Mouse (Mus musculus): ENCODE results near the gene Zfp990. TPM values are rescaled to one million over a fixed set of nuclear protein-coding genes. Genes with fewer than 3 reads are reported as not detected.
A peak's percentile ranks its signal among the peaks of the same experiment; 100 is the strongest.
"Not testable (repeated sequence)": the region's sequence is repeated elsewhere in the genome, so short reads cannot be mapped to it uniquely, and the experiment has no call there.

The Zfp990 gene
- total RNA-seq (2012; rRNA removed), result 105 and 149 TPM in 2 replicates

DNA sequence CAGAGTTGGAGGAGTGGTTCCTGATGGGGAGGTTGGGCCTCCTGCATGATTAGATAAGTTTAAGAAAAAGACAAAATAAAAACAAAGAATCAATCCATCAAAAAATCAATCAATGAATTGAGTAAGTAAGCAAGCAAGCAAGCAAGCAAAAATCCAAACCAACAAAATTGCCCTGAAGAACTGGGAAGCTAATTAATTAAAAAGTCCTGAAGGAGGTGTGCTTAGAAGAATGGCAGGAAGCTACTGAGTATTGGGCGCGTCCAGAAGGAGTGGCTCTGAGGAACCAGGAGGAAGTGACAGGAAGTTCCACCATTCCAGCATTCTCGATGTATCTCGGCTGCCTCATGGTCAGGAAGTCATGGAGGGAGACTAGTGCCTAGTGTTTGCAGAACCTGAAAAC is at the start of gene Zfp990:
Gene Zfp990, plus strand, starts transcription at position 301 of the 400 bp plus-strand sequence.
- in situ Hi-C loops (cut with MboI; ENCODE audit: low sequenced_read_pairs in 2 of 2, unreplicated experiment in 2 of 2); DNase-seq (ENCODE audit: low read depth, low spot score); H3K9me3 ChIP-seq (ENCODE audit: control insufficient read depth, insufficient read depth, low read depth, low read length); H3K27ac ChIP-seq (ENCODE audit: insufficient read depth, low read depth, low read length, poor library complexity, severe bottlenecking); H3K4me1 ChIP-seq (ENCODE audit: control insufficient read depth in 2 of 2, insufficient read depth in 2 of 2, low read length in 2 of 2, poor library complexity in 1 of 2); H3K36me3 ChIP-seq (ENCODE audit: control insufficient read depth, insufficient read depth, low read length, poor library complexity, severe bottlenecking): not testable (repeated sequence)
- H3K9ac ChIP-seq (ENCODE audit: insufficient read depth, low read depth, low read length, poor library complexity, severe bottlenecking), result peak within 1 kb of the TSS; percentile 41; the same call in 1 of the 2 replicates
- peak within 1 kb of the TSS; percentile 50 to 65; a peak in 2 of 4 replicates for H3K4me3 ChIP-seq (ENCODE audit: insufficient read depth in 1 of 2, low read depth in 1 of 2, low read length in 2 of 2, poor library complexity in 1 of 2, severe bottlenecking in 1 of 2)

DNA sequence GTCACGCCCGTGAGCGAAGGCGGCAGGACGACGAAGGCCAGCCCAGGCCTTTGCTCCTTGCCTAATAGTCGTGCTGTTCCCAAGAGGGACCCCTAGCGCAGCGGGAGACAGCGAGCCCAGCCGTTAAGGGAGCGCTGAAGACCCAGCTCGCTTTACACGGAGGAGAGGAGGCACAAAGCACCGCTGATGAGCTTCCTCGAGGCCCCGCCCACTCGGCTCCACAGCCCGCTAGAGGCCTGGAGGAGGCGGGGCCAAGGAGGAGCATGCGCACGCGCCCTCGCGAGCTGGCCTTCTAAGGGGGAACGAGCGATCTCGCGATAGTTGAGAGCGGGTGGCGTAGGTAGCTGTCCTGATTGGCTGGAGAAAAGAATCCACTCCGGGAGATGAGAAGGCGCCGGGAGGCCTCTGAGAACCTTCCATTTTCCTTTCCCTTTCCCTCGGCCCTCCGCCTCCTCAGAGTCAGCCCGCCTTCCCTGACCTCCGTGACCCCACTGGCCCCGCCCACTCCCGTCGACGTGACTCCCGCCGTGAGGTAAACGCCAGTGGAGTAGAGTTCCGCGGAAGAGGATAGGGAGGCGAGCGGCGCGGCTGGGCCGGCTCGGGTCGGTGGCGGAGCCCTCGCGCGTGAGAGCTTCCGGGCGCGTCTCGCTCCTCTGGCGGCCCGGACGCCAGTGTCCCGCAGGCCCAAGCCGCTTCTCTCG is 46.9 kb upstream of the Zfp990 start:
- Histone ChIP-seq H3K4me3 (ENCODE audit: insufficient read depth in 1 of 2, low read depth in 1 of 2, low read length in 2 of 2, poor library complexity in 1 of 2, severe bottlenecking in 1 of 2) (peak overlapping the region; percentile 66 to 78; a peak in 3 of 4 replicates), H3K27ac (ENCODE audit: insufficient read depth, low read depth, low read length, poor library complexity, severe bottlenecking) (peak overlapping the region; percentile 90), H3K9ac (ENCODE audit: insufficient read depth, low read depth, low read length, poor library complexity, severe bottlenecking) (peak overlapping the region; percentile 80)
- in situ Hi-C loops (cut with MboI; ENCODE audit: low sequenced_read_pairs in 2 of 2, unreplicated experiment in 2 of 2); H3K4me1 ChIP-seq (ENCODE audit: control insufficient read depth in 2 of 2, insufficient read depth in 2 of 2, low read length in 2 of 2, poor library complexity in 1 of 2); H3K36me3 ChIP-seq (ENCODE audit: control insufficient read depth, insufficient read depth, low read length, poor library complexity, severe bottlenecking); H3K9me3 ChIP-seq (ENCODE audit: control insufficient read depth, insufficient read depth, low read depth, low read length): not testable (repeated sequence)
- DNase-seq (ENCODE audit: low read depth, low spot score), result peak; percentile 62
- TF ChIP-seq CHD2 (IDR thresholded peaks at IDR 0.05; ENCODE audit: low read depth, low read length), result peak; percentile 86

DNA sequence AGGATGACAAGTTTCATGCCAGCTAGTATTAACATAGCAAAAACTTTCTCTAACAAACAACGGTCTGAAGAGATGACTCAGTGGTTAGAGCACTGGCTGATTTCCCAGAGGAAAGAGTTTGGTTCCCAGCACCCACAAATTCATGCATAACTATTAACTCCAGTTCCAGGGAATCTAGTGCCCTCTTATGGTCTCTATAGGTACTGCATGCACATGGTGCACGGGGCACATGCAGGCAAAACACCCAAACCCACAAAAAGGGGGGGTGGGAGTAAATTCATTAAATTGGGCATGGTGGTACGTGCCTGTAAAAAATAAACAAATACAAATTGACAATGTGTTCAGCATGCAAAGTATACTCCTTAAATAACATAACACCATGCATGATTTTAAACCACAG is 32.4 kb upstream of the Zfp990 start:
- H3K9me3 ChIP-seq (ENCODE audit: control insufficient read depth, insufficient read depth, low read depth, low read length), result no peaks in the 10 kb centered on the region
- in situ Hi-C loops (cut with MboI; ENCODE audit: low sequenced_read_pairs in 2 of 2, unreplicated experiment in 2 of 2), result loop anchor here (25.0 kb wide), 4 partner anchors 166 to 591 kb away; partner anchors contain the start of genes Tnfrsf8 (in 2 of the 2) and Dhrs3 (in 1 of the 2)
- H3K36me3 ChIP-seq (ENCODE audit: control insufficient read depth, insufficient read depth, low read length, poor library complexity, severe bottlenecking), result no peaks in the 10 kb centered on the region
- H3K4me1 ChIP-seq (ENCODE audit: control insufficient read depth in 2 of 2, insufficient read depth in 2 of 2, low read length in 2 of 2, poor library complexity in 1 of 2), result no peaks in the 10 kb centered on the region
- TF ChIP-seq MAFK (IDR thresholded peaks at IDR 0.05; ENCODE audit: insufficient read depth, low read depth, low read length) (no peak), HCFC1 (IDR thresholded peaks at IDR 0.05; ENCODE audit: borderline replicate concordance, insufficient read depth, low read length) (no peak), CHD2 (IDR thresholded peaks at IDR 0.05; ENCODE audit: low read depth, low read length) (no peak), ZC3H11A (IDR thresholded peaks at IDR 0.05; ENCODE audit: borderline replicate concordance, low read depth, low read length) (0 out of 2 replicates have a peak, but pooled peaks have one; percentile 40)
- H3K9ac ChIP-seq (ENCODE audit: insufficient read depth, low read depth, low read length, poor library complexity, severe bottlenecking), result no peak overlapping the region
- H3K27ac ChIP-seq (ENCODE audit: insufficient read depth, low read depth, low read length, poor library complexity, severe bottlenecking), result no peak overlapping the region
- peak; percentile 54 for DNase-seq (ENCODE audit: low read depth, low spot score)
- no peak overlapping the region for H3K4me3 ChIP-seq (ENCODE audit: insufficient read depth in 1 of 2, low read depth in 1 of 2, low read length in 2 of 2, poor library complexity in 1 of 2, severe bottlenecking in 1 of 2)

- not testable (repeated sequence) for DNase-seq (ENCODE audit: low read depth, low spot score); H3K4me1 ChIP-seq (ENCODE audit: control insufficient read depth in 2 of 2, insufficient read depth in 2 of 2, low read length in 2 of 2, poor library complexity in 1 of 2); H3K36me3 ChIP-seq (ENCODE audit: control insufficient read depth, insufficient read depth, low read length, poor library complexity, severe bottlenecking); H3K9me3 ChIP-seq (ENCODE audit: control insufficient read depth, insufficient read depth, low read depth, low read length); H3K4me3 ChIP-seq (ENCODE audit: insufficient read depth in 1 of 2, low read depth in 1 of 2, low read length in 2 of 2, poor library complexity in 1 of 2, severe bottlenecking in 1 of 2); H3K9ac ChIP-seq (ENCODE audit: insufficient read depth, low read depth, low read length, poor library complexity, severe bottlenecking); H3K27ac ChIP-seq (ENCODE audit: insufficient read depth, low read depth, low read length, poor library complexity, severe bottlenecking)
- in situ Hi-C loops (cut with MboI; ENCODE audit: low sequenced_read_pairs in 2 of 2, unreplicated experiment in 2 of 2), result loop anchor here (5.0 to 25.0 kb wide), 6 partner anchors 56 to 1002 kb away; partner anchors contain the start of genes Tnfrsf8 (in 2 of the 2) and Dhrs3 (in 1 of the 2)
Measured at GRCm38 (mm10) chr4:145480699-145481098, 29.9 kb upstream of the Zfp990 start.

- no peak for DNase-seq (ENCODE audit: low read depth, low spot score)
- TF ChIP-seq CHD2 (IDR thresholded peaks at IDR 0.05; ENCODE audit: low read depth, low read length) (no peak), ZC3H11A (IDR thresholded peaks at IDR 0.05; ENCODE audit: borderline replicate concordance, low read depth, low read length) (no peak), ZNF384 (IDR thresholded peaks at IDR 0.05; ENCODE audit: low read depth, low read length) (no peak), HCFC1 (IDR thresholded peaks at IDR 0.05; ENCODE audit: borderline replicate concordance, insufficient read depth, low read length) (no peak)
- H3K4me3 ChIP-seq (ENCODE audit: insufficient read depth in 1 of 2, low read depth in 1 of 2, low read length in 2 of 2, poor library complexity in 1 of 2, severe bottlenecking in 1 of 2), result no peak overlapping the region
- H3K36me3 ChIP-seq (ENCODE audit: control insufficient read depth, insufficient read depth, low read length, poor library complexity, severe bottlenecking), result no peaks in the 10 kb centered on the region
- H3K27ac ChIP-seq (ENCODE audit: insufficient read depth, low read depth, low read length, poor library complexity, severe bottlenecking), result no peak overlapping the region; the same call in 1 of the 2 replicates
- in situ Hi-C loops (cut with MboI; ENCODE audit: low sequenced_read_pairs in 2 of 2, unreplicated experiment in 2 of 2), result loop anchor here (10.0 to 25.0 kb wide), 5 partner anchors 65 to 602 kb away; partner anchors contain the start of genes Tnfrsf8 (in 2 of the 2) and Dhrs3 (in 1 of the 2)
- H3K9ac ChIP-seq (ENCODE audit: insufficient read depth, low read depth, low read length, poor library complexity, severe bottlenecking), result no peak overlapping the region
- H3K9me3 ChIP-seq (ENCODE audit: control insufficient read depth, insufficient read depth, low read depth, low read length), result no peaks in the 10 kb centered on the region
- H3K4me1 ChIP-seq (ENCODE audit: control insufficient read depth in 2 of 2, insufficient read depth in 2 of 2, low read length in 2 of 2, poor library complexity in 1 of 2), result peaks cover 5 to 9% of the 10 kb centered on the region in 2 experiments; a peak in 3 of 4 replicates
Measured at GRCm38 (mm10) chr4:145489396-145489795, 21.2 kb upstream of the Zfp990 start.
